ENCODE assay signal across 16 mouse cellular contexts in genomic region chr7:141948045-141948444, GRCm38 (mm10). TPM values are rescaled to one million over a fixed set of nuclear protein-coding genes. Genes with fewer than 3 reads are reported as not detected.
A peak's percentile ranks its signal among the peaks of the same experiment; 100 is the strongest.
DNase-seq lines count a peak whose midpoint lies in the region; ATAC-seq and TF ChIP-seq lines count a peak whose summit lies in the region.
"Had no signal": no experiment of that assay in that cellular context is flagged by ENCODE, and none has a peak within 500 bp of the region (broad histone marks: within the 10 kb centered on the region; RNA-seq: fewer than 3 reads in every experiment).

No protein-coding gene starts in this region.

- intact Hi-C loops in gastrocnemius, adult 2 months (cut with DNase I) = no loop called here

- ATAC-seq in midbrain, postnatal 0 days (ENCODE audit: low FRiP score) = no peak

- H3K4me3 ChIP-seq in layer of hippocampus, adult 2 months = no peak overlapping the region
- no peak overlapping the region for H3K4me3 ChIP-seq in midbrain, postnatal 0 days (ENCODE audit: low read depth, low read length)
- H3K4me3 ChIP-seq in gastrocnemius, adult 2 months = no peak overlapping the region

- H3K27me3 ChIP-seq in midbrain, postnatal 0 days (ENCODE audit: insufficient read depth, low read length) = no peaks in the 10 kb centered on the region

- WGBS in midbrain, postnatal 0 days = 69% methylated on average over 1 of the region's 1 CpGs

- peak overlapping the region; percentile 68 for H3K4me2 ChIP-seq in midbrain, postnatal 0 days (ENCODE audit: low read depth, low read length, poor library complexity, severe bottlenecking)

- no peak overlapping the region for H3K9ac ChIP-seq in midbrain, postnatal 0 days (replicated peaks; ENCODE audit: low read length, poor library complexity, severe bottlenecking)

- H3K27ac ChIP-seq in layer of hippocampus, adult 2 months = no peak overlapping the region
- H3K27ac ChIP-seq in midbrain, postnatal 0 days (ENCODE audit: low read depth, low read length) = no peak overlapping the region
- no peak overlapping the region for H3K27ac ChIP-seq in gastrocnemius, adult 2 months

- peaks cover 31% of the 10 kb centered on the region; the same call in 1 of the 2 replicates for H3K4me1 ChIP-seq in midbrain, postnatal 0 days (ENCODE audit: insufficient read depth, low read length)

- peak; percentile 68 for TF ChIP-seq CTCF in layer of hippocampus, adult 2 months (conservative IDR thresholded peaks at IDR 0.05)
- peak; percentile 63 for TF ChIP-seq CTCF in midbrain, postnatal 0 days (IDR thresholded peaks at IDR 0.05)
- TF ChIP-seq CTCF in gastrocnemius, adult 2 months (IDR thresholded peaks at IDR 0.05) = no peak

- no peaks in the 10 kb centered on the region for H3K9me3 ChIP-seq in midbrain, postnatal 0 days (ENCODE audit: low read length)

- no peaks in the 10 kb centered on the region for H3K36me3 ChIP-seq in midbrain, postnatal 0 days (ENCODE audit: insufficient read depth, low read length)

- peak; percentile 26 to 60 for DNase-seq in cerebellum, postnatal 25 days
- DNase-seq in cerebellum, adult 11 months = no peak
- no peak for DNase-seq in layer of hippocampus, adult 2 months (ENCODE audit: low spot score in 2 of 2)
- DNase-seq in layer of hippocampus, adult 8-10 months (ENCODE audit: low spot score in 2 of 2) = no peak
- peak; percentile 42 for DNase-seq in brain, adult 2 months (ENCODE audit: low read depth, low spot score)
- DNase-seq in midbrain, postnatal 0 days (ENCODE audit: low spot score) = no peak
- DNase-seq in layer of hippocampus, adult 9-11 months = no peak
- no peak for DNase-seq in gastrocnemius, adult 2 months
- DNase-seq: adrenal gland, adult 8-10 months; B cell, adult 2 months; cerebellum, adult 18-20 months; heart, adult 18-20 months; left cerebral cortex, postnatal 4 days; lung, postnatal 36 days; spleen, adult 18-20 months had no signal

RNA-seq across cellular contexts. Expression of gene Brsk2, which starts 1.5 kb away (rescaled TPM):
- total RNA-seq in layer of hippocampus, adult 2 months (2021) = 100 to 1,000 TPM; 175 to 181 TPM
- total RNA-seq in layer of hippocampus, adult 8-10 months (2022) = 100 to 1,000 TPM; 158 to 183 (median 169) TPM
- total RNA-seq in midbrain, postnatal 0 days (2014; rRNA removed) = 137 and 159 TPM in 2 replicates
- 18.9 and 20.1 TPM in 2 replicates for polyA plus RNA-seq in midbrain, postnatal 0 days (2015; fragmentation: Nextera tagmentation; extraction: Ambion mirVana)
- total RNA-seq in gastrocnemius, adult 2 months (2021) = under 1 TPM; 0.25 to 0.38 TPM
- total RNA-seq: hematopoietic stem cell, adult 5-6 weeks had no signal

RNA-seq across cellular contexts. Expression of gene Tollip, which starts 29.7 kb away (rescaled TPM):
- 100 to 1,000 TPM; 112 to 123 TPM for total RNA-seq in layer of hippocampus, adult 2 months (2021)
- total RNA-seq in layer of hippocampus, adult 8-10 months (2022) = 100 to 1,000 TPM; 102 to 118 (median 106) TPM
- total RNA-seq in midbrain, postnatal 0 days (2014; rRNA removed) = 99.4 and 110 TPM in 2 replicates
- 78.0 and 81.3 TPM in 2 replicates for polyA plus RNA-seq in midbrain, postnatal 0 days (2015; fragmentation: Nextera tagmentation; extraction: Ambion mirVana)
- 10 to 100 TPM; 31.8 to 33.0 TPM for total RNA-seq in gastrocnemius, adult 2 months (2021)

Comparison
In these comparisons a context has a peak if more than half of its experiments do, and no peak if none do; other contexts are left out.
1. DNase-seq: peak in cerebellum, postnatal 25 days (2 of 2) and brain, adult 2 months (single experiment); none in cerebellum, adult 11 months (single experiment), layer of hippocampus, adult 2 months (0 of 2), layer of hippocampus, adult 8-10 months (0 of 2), midbrain, postnatal 0 days (single experiment), layer of hippocampus, adult 9-11 months (single experiment) and gastrocnemius, adult 2 months (single experiment).
2. RNA of gene Brsk2, which starts 1.5 kb away (total RNA-seq): 175 to 181 TPM in layer of hippocampus, adult 2 months, 158 to 183 TPM in layer of hippocampus, adult 8-10 months and 137 to 159 TPM in midbrain, postnatal 0 days; 0.25 to 0.38 TPM in gastrocnemius, adult 2 months; every median in the first group is over 10 times any median in the second.